Mouse (Mus musculus) E14TG2a.4 (cell line): ENCODE measurements at regions not wholly inside any gene's neighbourhood (a gene's known extent, or its start where the extent isn't known, plus 50 kb on each side); places are given as distances from the start of the nearest gene placed in this dataset.

ENCODE experiments used
- CTCF ChIP-seq: conservative IDR thresholded peaks from 2 replicates; pipeline ENCODE4 v1.5.1; 2014; ENCODE audit warnings: low read length
- NANOG ChIP-seq: IDR thresholded peaks from 2 replicates; pipeline ENCODE4 v1.6.1; 2014; ENCODE audit warnings: borderline replicate concordance, low read length, mixed read lengths
- POU5F1 ChIP-seq: IDR thresholded peaks from 2 replicates; pipeline ENCODE4 v1.6.1; 2014; ENCODE audit warnings: low read length, borderline replicate concordance

DNA sequence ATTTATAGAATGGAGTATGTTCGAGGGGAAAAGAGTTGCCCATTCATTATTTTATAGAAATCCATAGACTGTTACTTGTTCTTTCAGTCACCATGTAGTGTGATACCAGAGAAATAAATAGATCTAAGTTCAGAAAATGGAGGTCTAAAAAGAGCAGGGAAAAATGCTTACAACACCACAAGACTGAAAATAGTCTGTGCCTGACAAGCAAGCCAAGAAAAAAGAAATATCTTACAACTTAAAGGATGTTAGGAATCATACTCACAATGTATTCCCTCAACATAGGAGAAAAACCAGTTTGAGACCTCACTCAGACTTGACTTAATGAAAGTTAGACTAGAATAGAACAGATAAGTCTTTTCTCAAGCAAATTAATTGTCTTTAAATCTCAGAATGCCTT is 1486.6 kb upstream of the Sel1l start:
- TF ChIP-seq CTCF, result no peak
- TF ChIP-seq POU5F1, result no peak
- TF ChIP-seq NANOG, result no peak
